Mouse (Mus musculus) liver, embryonic 13.5 days (tissue): Measurements from ENCODE around the gene F5. TPM values are rescaled to one million over a fixed set of nuclear protein-coding genes. Genes with fewer than 3 reads are reported as not detected.

Experiments used
- ATAC-seq: fragments of 200-750 bp; cut with Nextera tagmentation; 2 replicates; pipeline ENCODE4 v1.8.0; 2017; ENCODE audit warnings: low read depth, mild to moderate bottlenecking, moderate number of reproducible peaks, moderate library complexity
- DNase-seq: peaks from one replicate; pipeline ENCODE4 v3.0.0; 2022
- H3K27ac ChIP-seq: fragments of 300-500 bp; sonication (generic); 2 replicates; pipeline ENCODE4 v1.5.1; 2015; ENCODE audit warnings: moderate library complexity, mild to moderate bottlenecking, inconsistent platforms
- H3K27me3 ChIP-seq: fragments of 300-500 bp; sonication (generic); 2 replicates; pipeline ENCODE4 v1.6.1; 2015; ENCODE audit warnings: mild to moderate bottlenecking, inconsistent platforms
- H3K36me3 ChIP-seq: fragments of 300-500 bp; sonication (generic); 2 replicates; pipeline ENCODE4 v1.6.1; 2015; ENCODE audit warnings: mild to moderate bottlenecking, inconsistent platforms
- H3K4me1 ChIP-seq: fragments of 300-500 bp; sonication (generic); replicated peaks from 2 replicates; pipeline ENCODE4 v1.6.1; 2015; ENCODE audit warnings: inconsistent platforms
- H3K4me2 ChIP-seq: fragments of 300-500 bp; sonication (generic); 2 replicates; pipeline ENCODE4 v1.6.1; 2015; ENCODE audit warnings: inconsistent platforms, mild to moderate bottlenecking, moderate library complexity
- H3K4me3 ChIP-seq: fragments of 300-500 bp; sonication (generic); replicated peaks from 2 replicates; pipeline ENCODE4 v1.5.1; 2015; ENCODE audit warnings: mild to moderate bottlenecking, inconsistent platforms
- H3K9ac ChIP-seq: fragments of 300-500 bp; sonication (generic); 2 replicates; pipeline ENCODE4 v1.6.1; 2015; ENCODE audit warnings: mild to moderate bottlenecking, inconsistent platforms
- H3K9me3 ChIP-seq: fragments of 300-500 bp; sonication (generic); replicated peaks from 2 replicates; pipeline ENCODE4 v1.6.1; 2016; ENCODE audit warnings: inconsistent platforms
- WGBS: fragments of 180-500 bp; shearing (Covaris S2); methylation state at CpG from one replicate; pipeline ENCODE4 v1.1.7; 2015; ENCODE audit not compliant: insufficient replicate concordance; 5-methylcytosine and 5-hydroxymethylcytosine counted together
- polyA plus RNA-seq: library from polyadenylated mRNA; unstranded; fragments of >200 nt; fragmentation: Nextera tagmentation; extraction: Ambion mirVana; gene quantifications from 2 replicates; pipeline ENCODE4 v1.2.1, GENCODE M21; 2015

The F5 gene
- polyA plus RNA-seq, 1 experiment from 2014 or later: 5.0 TPM

- WGBS: 69% methylated on average over 1 of the region's 1 CpGs
- Histone ChIP-seq H3K27ac (no peak overlapping the region), H3K36me3 (no peaks in the 10 kb centered on the region), H3K4me3 (no peak overlapping the region), H3K9me3 (no peaks in the 10 kb centered on the region), H3K4me1 (no peaks in the 10 kb centered on the region), H3K27me3 (no peaks in the 10 kb centered on the region), H3K9ac (no peak overlapping the region), H3K4me2 (no peak overlapping the region)
- no peak for DNase-seq
- no peak for ATAC-seq
Measured at GRCm38 (mm10) chr1:164132609-164133008, 19.0 kb upstream of the F5 start.

GRCm38 (mm10) chr1:164134101-164134500 is 17.5 kb upstream of the F5 start:
- Histone ChIP-seq H3K27me3 (no peaks in the 10 kb centered on the region), H3K9me3 (no peaks in the 10 kb centered on the region), H3K9ac (no peak overlapping the region), H3K4me2 (no peak overlapping the region), H3K27ac (no peak overlapping the region), H3K4me3 (no peak overlapping the region), H3K36me3 (no peaks in the 10 kb centered on the region), H3K4me1 (no peaks in the 10 kb centered on the region)
- ATAC-seq (no peak), DNase-seq (no peak)
- 34% methylated on average over 6 of the region's 6 CpGs for WGBS

DNA sequence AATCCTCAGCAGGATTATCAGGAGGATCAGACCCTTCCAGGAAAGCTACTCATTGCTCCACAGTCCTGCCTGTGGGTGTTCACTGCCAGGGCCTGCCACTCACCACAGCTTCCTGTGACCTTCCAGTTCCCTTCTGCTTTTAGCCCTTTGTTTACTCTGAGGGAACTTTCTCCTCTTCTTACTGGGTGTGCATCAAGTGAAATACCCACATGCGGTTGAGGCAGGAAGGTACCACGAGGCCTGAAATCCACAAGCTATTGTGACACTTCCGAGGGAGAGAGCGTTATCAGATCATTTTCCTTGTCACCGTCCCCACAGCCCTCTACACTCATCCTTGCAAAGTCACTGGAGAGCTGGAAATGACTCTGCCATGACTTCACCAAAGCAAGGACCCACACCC is 16.3 kb upstream of the F5 start:
- 8% methylated on average over 5 of the region's 5 CpGs for WGBS
- peak; percentile 20 for DNase-seq

GRCm38 (mm10) chr1:164135960-164136359 is 15.7 kb upstream of the F5 start:
- DNase-seq (peak; percentile 3), ATAC-seq (0 out of 2 replicates have a peak, but pooled peaks have one; percentile 20)
- no peaks in the 10 kb centered on the region for H3K4me1 ChIP-seq
- no peaks in the 10 kb centered on the region for H3K9me3 ChIP-seq
- WGBS: 12% methylated on average over 11 of the region's 11 CpGs
- no peak overlapping the region for H3K4me3 ChIP-seq
- no peaks in the 10 kb centered on the region for H3K36me3 ChIP-seq
- H3K27ac ChIP-seq: peak overlapping the region; percentile 19; the same call in 1 of the 2 replicates
- no peak overlapping the region for H3K4me2 ChIP-seq
- H3K9ac ChIP-seq: no peak overlapping the region
- H3K27me3 ChIP-seq: no peaks in the 10 kb centered on the region

More for the DNA sequence above, 16.3 kb upstream of the F5 start:
- Histone ChIP-seq H3K4me3 (no peak overlapping the region), H3K4me1 (no peaks in the 10 kb centered on the region), H3K9me3 (no peaks in the 10 kb centered on the region), H3K9ac (no peak overlapping the region), H3K27me3 (no peaks in the 10 kb centered on the region), H3K4me2 (no peak overlapping the region), H3K27ac (no peak overlapping the region), H3K36me3 (no peaks in the 10 kb centered on the region)
- ATAC-seq: peak; percentile 64

DNA sequence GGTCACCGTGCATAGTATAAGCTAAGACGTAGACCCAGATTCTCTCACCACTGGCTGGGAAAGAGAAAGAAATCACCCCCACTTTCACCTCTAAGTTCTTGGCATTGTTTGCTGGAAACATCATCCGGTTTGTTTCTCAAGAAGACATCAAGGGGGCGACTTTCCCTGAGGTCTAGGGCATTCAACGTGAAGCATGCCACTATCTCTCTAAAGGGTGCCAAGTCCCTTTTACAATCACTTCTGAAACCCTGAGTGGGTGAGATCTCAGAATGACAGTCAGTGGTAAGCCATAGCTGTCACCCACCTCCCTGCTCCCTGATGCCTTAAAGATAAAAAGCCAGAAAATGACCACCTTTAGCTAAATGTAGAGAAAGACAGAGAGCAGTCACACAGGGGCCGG is 15.0 kb upstream of the F5 start:
- DNase-seq: no peak
- H3K27me3 ChIP-seq: no peaks in the 10 kb centered on the region
- H3K36me3 ChIP-seq: no peaks in the 10 kb centered on the region
- no peak overlapping the region for H3K27ac ChIP-seq
- no peaks in the 10 kb centered on the region for H3K4me1 ChIP-seq
- ATAC-seq: no peak
- no peaks in the 10 kb centered on the region for H3K9me3 ChIP-seq
- H3K4me3 ChIP-seq: no peak overlapping the region
- H3K9ac ChIP-seq: no peak overlapping the region
- 49% methylated on average over 6 of the region's 6 CpGs for WGBS
- no peak overlapping the region for H3K4me2 ChIP-seq

DNA sequence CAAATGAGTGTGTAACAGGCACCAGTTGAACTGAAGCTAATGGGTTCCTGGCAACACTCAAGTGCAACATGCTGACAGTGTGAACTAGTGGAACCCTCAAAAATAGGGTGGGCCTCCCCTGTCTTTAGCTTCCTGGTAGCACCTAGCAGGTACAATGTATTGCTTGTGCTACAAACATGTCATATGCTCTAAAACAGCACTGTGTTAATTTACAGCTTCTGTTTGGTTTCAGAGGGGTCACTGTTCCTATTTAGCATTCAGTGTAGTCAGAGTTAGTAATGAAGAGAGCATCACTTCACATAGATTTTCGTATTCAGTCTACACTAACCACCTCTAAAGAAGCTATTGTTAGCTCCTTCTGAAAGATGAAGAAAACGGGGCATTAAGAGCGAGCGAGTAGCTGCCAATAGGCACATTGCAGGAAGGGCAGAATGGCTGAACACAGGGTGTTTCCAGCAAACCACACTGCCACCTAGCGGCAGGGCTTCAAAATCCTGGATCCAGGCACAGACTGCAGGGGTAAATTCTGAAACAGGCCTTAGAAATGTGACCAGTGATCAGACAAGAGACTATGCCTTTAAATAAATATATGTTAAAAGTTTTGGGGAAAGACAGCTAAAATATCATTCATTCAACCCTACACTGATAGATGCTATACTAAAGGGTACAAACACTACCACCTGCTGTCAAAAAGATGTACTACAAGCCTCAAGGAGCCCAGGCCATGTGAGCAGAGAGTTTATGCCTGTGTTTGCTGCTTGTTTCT is 13.1 kb upstream of the F5 start:
- Histone ChIP-seq H3K4me2 (no peak overlapping the region), H3K27me3 (no peaks in the 10 kb centered on the region), H3K36me3 (no peaks in the 10 kb centered on the region), H3K4me3 (no peak overlapping the region), H3K4me1 (no peaks in the 10 kb centered on the region), H3K9me3 (no peaks in the 10 kb centered on the region), H3K9ac (no peak overlapping the region), H3K27ac (no peak overlapping the region)
- DNase-seq (peak; percentile 49), ATAC-seq (peak; percentile 66; the same call in 1 of the 2 replicates)
- WGBS: under 1% methylated on average over 5 of the region's 5 CpGs

GRCm38 (mm10) chr1:164139464-164139863 is 12.2 kb upstream of the F5 start:
- no peak overlapping the region for H3K9ac ChIP-seq
- H3K4me3 ChIP-seq: no peak overlapping the region
- no peaks in the 10 kb centered on the region for H3K36me3 ChIP-seq
- 43% methylated on average over 4 of the region's 4 CpGs for WGBS
- ATAC-seq: no peak
- no peak for DNase-seq
- H3K4me1 ChIP-seq: no peaks in the 10 kb centered on the region
- H3K27me3 ChIP-seq: no peaks in the 10 kb centered on the region
- H3K9me3 ChIP-seq: no peaks in the 10 kb centered on the region
- H3K27ac ChIP-seq: no peak overlapping the region
- no peak overlapping the region for H3K4me2 ChIP-seq

- Histone ChIP-seq H3K9me3 (no peaks in the 10 kb centered on the region), H3K36me3 (no peaks in the 10 kb centered on the region), H3K27me3 (no peaks in the 10 kb centered on the region), H3K4me1 (peaks cover 10% of the 10 kb centered on the region; the same call in 1 of the 2 replicates), H3K4me2 (no peak overlapping the region), H3K27ac (no peak overlapping the region), H3K4me3 (no peak overlapping the region), H3K9ac (no peak overlapping the region)
- 78% methylated on average over 7 of the region's 7 CpGs for WGBS
- no peak for ATAC-seq
- no peak for DNase-seq
Measured at GRCm38 (mm10) chr1:164149083-164149482, 2.6 kb upstream of the F5 start.

GRCm38 (mm10) chr1:164152836-164153235 is 1.2 kb downstream of the F5 start:
- Histone ChIP-seq H3K27ac (no peak overlapping the region), H3K4me2 (peak overlapping the region; percentile 36; the same call in 1 of the 2 replicates), H3K27me3 (no peaks in the 10 kb centered on the region), H3K4me1 (peaks cover 10% of the 10 kb centered on the region; the same call in 1 of the 2 replicates), H3K36me3 (no peaks in the 10 kb centered on the region), H3K4me3 (peak overlapping the region; percentile 8; the same call in 1 of the 2 replicates), H3K9ac (no peak overlapping the region), H3K9me3 (no peaks in the 10 kb centered on the region)
- no peak for DNase-seq
- ATAC-seq: no peak
- 59% methylated on average over 5 of the region's 5 CpGs for WGBS

DNA sequence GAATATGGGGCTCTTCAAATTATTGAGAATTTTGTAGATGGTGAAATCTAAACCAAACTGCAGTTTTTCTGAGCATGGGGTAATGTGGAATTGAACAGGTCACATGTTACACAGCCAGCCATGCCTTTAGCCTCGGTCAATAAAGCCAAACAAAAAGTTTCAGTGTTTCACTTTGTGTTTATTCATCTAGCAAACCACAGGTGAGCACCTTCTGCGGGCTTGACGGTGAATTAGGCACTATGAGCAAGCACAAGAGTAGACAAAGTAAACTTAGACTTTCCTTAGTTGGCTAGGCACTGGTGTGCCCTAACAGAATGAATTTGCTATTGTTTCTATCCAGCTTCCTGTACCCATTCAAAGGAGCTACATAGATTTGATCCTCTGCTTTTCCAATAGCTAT is 3.3 kb downstream of the F5 start:
- no peak for DNase-seq
- ATAC-seq: no peak
- WGBS: 53% methylated on average over 3 of the region's 3 CpGs
- Histone ChIP-seq H3K4me1 (peaks cover 10% of the 10 kb centered on the region; the same call in 1 of the 2 replicates), H3K27me3 (no peaks in the 10 kb centered on the region), H3K36me3 (no peaks in the 10 kb centered on the region), H3K4me2 (no peak overlapping the region), H3K4me3 (no peak overlapping the region), H3K9ac (no peak overlapping the region), H3K9me3 (no peaks in the 10 kb centered on the region), H3K27ac (no peak overlapping the region)

DNA sequence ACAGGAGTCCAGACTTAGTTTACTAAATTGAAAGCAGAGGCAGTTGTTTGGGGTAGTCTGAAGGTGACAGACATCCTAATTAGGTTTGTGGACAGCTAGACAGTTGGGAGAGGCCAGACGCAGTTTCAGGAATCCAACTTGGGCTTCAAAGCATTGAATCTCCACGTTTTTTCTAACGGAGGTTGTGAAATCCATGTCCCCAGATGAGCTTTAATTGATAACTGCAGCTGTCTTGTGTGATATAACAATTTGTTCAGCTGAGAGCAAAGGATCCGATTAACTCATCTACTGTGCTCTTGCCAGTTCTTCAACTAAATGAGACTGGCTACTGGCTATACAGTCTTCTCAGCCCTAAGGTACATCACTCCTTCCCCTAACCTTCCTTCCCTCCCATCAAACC is 6.9 kb downstream of the F5 start:
- ATAC-seq (no peak), DNase-seq (no peak)
- Histone ChIP-seq H3K27me3 (no peaks in the 10 kb centered on the region), H3K9ac (no peak overlapping the region), H3K4me1 (0 out of 2 replicates have a peak, but pooled peaks cover 1% of the 10 kb centered on the region), H3K4me2 (no peak overlapping the region), H3K9me3 (no peaks in the 10 kb centered on the region), H3K27ac (no peak overlapping the region), H3K36me3 (no peaks in the 10 kb centered on the region), H3K4me3 (no peak overlapping the region)
- 56% methylated on average over 4 of the region's 4 CpGs for WGBS

GRCm38 (mm10) chr1:164159781-164160180 is 8.1 kb downstream of the F5 start:
- no peak; the same call in 1 of the 2 replicates for ATAC-seq
- no peak overlapping the region for H3K27ac ChIP-seq

More at GRCm38 (mm10) chr1:164159781-164160180, 8.1 kb downstream of the F5 start:
- 51% methylated on average over 2 of the region's 2 CpGs for WGBS
- no peaks in the 10 kb centered on the region for H3K9me3 ChIP-seq
- no peaks in the 10 kb centered on the region for H3K4me1 ChIP-seq
- H3K36me3 ChIP-seq: no peaks in the 10 kb centered on the region
- DNase-seq: no peak
- H3K9ac ChIP-seq: no peak overlapping the region
- no peak overlapping the region for H3K4me2 ChIP-seq
- H3K4me3 ChIP-seq: no peak overlapping the region
- no peaks in the 10 kb centered on the region for H3K27me3 ChIP-seq
